Mouse (Mus musculus) layer of hippocampus, adult 9-11 months (tissue): ENCODE measurements around the gene Ncaph2.

Experiments
- DNase-seq: peaks from one replicate; pipeline ENCODE4 v3.0.0; 2022

Ncaph2 gene

DNA sequence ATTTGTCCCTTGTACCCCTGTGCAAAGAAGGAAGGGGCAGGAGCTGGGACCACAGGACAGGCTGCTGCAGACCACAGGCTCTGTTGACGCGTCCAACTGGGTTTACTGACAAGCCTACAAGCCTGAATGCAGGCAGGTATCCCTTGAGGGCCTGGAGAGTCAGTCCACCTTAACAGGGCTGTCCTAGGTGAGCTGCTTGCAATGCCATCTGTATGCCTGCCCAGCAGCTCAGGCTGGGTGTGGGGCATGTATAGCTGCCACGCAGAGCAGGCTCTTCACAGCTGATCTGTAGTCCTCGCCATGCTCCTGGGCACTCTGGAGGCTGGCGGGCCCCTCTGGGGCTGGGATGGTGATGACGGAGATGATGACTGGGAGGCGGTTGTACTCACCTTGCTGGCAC is 29.1 kb downstream of the Ncaph2 start, which contains the start of gene Klhdc7b:
Klhdc7b (plus strand) TSS at position 301 of the 400 bp plus-strand sequence.
- DNase-seq: no peak

GRCm38 (mm10) chr15:89387127-89387526 is 31.6 kb downstream of the Ncaph2 start:
- no peak for DNase-seq

- no peak for DNase-seq
Measured at GRCm38 (mm10) chr15:89390081-89390480, 34.6 kb downstream of the Ncaph2 start.

GRCm38 (mm10) chr15:89396883-89397282 is 41.4 kb downstream of the Ncaph2 start:
- DNase-seq: no peak

DNA sequence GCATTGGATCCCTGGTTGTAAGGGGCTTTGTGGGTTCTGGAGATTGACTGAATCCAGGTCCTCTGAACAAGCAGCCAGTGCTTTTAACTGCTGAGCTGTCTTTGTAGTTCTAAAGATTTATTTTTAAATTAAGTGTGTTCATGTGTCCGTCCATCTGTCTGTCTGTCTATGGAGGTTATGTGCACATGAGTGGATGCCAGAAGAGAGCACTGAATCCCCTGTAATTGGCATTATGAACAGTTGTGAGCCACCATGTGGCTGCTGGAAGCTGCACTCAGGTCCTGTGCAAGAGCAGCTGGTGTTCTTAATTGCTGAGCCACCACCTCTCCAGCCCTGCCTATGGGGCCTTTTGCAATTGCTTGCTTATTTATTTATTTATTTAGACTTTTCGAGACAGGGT is 42.6 kb downstream of the Ncaph2 start:
- DNase-seq: no peak

DNA sequence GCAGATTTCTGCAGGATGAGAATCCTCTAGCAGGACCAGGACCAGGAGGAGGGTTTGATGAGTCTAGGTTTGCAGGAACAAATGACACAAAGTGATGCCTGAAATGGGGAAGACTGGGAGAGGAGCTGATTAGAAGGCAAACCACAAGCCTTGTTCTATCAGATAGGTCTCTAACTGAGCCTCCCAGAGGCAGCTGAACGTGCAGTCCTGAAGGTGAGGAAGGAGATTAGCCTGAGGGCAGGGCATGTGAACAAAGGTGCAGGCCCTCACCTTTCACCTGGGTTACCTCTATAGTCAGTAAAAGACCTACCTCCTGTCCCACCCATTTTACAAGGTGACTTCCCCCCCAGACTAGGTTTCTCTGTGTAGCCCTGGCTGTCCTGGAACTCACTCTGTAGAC is 44.2 kb downstream of the Ncaph2 start:
- no peak for DNase-seq

DNA sequence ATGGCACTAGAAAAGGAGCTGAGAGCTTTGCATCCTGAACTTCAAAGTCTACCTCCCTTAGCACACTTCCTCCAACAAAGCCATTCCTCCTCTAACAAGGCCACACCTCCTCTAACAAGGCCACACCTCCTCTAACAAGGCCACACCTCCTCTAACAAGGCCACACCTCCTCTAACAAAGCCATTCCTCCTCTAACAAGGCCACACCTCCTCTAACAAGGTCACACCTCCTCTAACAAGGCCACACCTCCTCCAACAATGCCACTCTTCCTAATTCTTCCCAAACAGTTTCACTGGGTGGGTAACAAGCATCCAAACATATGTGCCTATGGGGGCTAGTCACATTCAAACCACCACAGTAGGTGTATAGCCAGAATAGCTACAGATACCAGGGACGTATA is 47.0 kb downstream of the Ncaph2 start:
- DNase-seq: no peak

DNA sequence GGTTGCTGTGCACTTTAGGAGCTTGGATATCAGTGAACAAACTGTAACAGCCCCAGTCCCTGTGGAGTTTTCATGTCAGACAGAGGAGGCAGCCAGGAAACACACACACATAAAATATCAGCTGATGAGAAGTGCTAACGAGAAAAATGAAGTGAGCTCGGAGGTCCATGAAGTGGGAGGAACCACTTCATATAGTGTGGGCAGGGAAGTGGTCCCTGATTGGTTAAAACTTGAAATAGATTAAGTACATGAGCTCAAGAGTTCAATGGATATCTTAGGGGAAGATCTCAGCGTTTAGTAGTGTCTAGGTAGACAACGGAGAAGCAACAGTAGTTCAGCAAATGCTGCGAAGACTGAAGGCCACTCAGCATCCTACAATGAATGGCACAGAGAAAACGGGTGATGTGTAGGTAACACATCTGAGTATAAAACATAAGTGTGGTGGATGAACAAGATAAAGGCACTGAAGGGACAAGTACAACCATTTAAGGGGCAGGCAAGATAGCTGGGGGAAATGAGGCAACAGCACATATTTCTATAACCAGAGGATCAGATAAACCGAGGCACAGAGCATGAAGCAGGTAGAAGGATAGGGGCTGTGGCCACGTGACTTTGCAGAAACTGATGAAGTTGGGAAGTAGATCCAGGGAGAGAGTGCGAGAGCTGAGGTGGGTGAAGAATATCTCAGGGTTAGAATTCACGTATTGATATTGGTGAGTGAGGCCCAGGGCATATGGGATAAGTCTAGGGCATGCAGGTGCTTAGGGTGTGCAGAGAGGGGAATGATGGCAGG is 49.5 kb downstream of the Ncaph2 start:
- DNase-seq: no peak

DNA sequence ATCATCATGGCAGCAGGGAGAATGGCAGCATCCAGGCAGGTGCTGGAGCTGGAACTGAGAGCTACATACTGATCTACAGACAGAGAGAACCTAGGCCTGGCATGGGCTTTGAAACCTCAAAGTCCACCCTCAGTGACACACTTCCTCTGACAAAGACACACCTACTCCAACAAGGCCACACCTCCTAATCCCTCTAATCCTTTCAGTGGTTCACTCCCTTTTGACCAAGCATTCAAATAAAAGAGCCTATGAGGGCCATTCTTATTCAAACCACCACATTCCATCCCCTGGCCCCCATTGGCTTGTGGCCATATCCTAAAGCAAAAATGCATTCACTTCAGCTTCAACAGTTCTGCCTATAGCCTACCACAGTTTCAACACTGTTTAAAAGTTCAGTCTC is 51.2 kb downstream of the Ncaph2 start:
- DNase-seq: no peak

DNA sequence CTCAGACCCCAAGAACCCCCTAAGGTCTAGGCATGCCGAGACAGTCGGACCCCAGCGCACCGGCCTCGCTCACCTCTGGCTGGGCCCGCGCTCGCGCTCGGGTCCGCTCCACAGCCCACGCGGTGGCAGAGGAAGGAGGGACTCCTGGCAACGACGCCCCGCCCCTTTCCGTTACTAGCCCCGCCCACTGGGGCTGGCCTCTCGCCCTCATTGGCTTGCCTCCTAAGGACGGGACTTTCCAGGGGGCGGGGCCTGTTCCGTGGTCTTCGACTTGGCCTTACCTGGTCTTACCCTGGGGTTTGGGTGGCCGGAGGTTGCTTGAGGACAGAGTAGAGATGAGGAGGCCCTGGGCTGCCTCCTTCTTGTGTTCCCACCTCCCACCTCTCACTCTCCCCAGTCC is 54.6 kb downstream of the Ncaph2 start, which contains the start of gene Syce3:
Syce3 (minus strand) TSS at position 386 of the 400 bp plus-strand sequence.
- no peak for DNase-seq

- no peak for DNase-seq
Measured at GRCm38 (mm10) chr15:89415282-89415681, 59.8 kb downstream of the Ncaph2 start.

DNA sequence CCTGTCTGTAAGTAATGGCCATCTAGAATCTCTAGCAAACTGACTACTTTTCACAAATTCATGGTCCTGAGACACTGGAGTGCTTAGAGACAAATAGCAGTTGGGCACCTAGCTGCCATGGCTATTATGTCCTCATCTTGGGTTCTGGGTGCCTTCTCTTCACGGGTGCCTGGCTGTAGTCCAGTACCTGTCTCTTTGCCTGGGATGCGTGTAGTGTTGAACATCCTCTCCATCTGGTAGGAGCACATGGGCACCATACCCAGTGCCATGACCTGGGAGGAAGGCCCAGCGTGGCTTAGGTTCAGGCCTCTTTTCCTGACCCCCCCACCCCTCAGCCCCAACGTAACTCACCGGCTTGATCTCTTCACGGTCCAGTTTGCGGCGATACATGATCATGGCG is 66.4 kb downstream of the Ncaph2 start:
- DNase-seq: no peak
